Mouse (Mus musculus) brain, embryonic 14.5 days (tissue): ENCODE results near the gene Prss43.

ENCODE experiments used
- CTCF ChIP-seq: fragments of 200-500 bp; IDR thresholded peaks from 2 replicates; pipeline ENCODE4 v1.5.1; 2012; ENCODE audit warnings: inconsistent platforms, mild to moderate bottlenecking, moderate library complexity, borderline replicate concordance; ENCODE audit not compliant: insufficient read depth, insufficient read length; ENCODE audit errors: extremely low read depth
- POLR2A ChIP-seq: fragments of 200-500 bp; IDR thresholded peaks from 2 replicates; pipeline ENCODE4 v1.6.1; 2012; ENCODE audit warnings: mild to moderate bottlenecking, inconsistent platforms, borderline replicate concordance; ENCODE audit not compliant: poor library complexity, insufficient read depth, insufficient read length, severe bottlenecking; ENCODE audit errors: extremely low read depth

DNA sequence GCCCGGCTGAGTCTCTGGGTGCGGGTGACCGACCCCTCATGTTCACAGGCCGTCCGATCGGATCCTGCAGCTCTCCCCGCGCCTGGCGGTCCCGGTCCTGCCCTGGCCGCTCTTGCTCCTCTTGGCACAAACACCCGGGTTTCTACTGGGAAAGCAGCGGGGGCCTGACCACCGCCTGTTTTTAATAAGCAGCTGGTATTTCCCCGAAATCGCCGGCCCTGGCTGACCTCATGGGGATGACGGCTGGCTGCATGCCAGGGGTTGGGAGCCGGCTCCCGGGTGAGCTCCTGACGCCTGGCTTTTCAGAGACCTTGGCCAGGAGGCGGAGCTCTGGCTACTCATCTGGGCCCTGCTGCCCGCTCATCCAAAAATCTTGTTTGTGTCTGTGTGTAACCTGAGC, 44.8 kb upstream of the Prss43 start:
- TF ChIP-seq CTCF = no peak
- TF ChIP-seq POLR2A = no peak
